Mouse (Mus musculus): ENCODE results near the gene Numa1.

DNA sequence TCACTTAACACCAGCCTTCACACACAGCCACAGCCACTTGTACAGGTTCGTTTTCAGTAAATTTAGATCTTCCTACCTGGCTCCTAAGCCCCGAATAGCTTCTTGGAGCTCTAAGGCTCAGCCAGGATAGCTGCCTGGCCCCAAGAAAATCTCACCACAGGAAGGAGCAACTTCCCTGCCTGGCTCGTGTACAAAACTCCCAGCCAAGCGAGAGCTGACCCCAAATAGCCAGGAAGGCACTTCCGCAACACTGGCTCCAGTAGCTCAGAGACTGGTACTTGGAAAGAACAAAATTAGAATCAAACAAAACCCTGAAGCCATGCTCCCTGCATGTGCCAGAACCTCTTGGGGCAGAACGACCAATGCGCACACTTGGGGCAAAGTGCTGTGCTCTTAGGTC, 84.1 kb downstream of the Numa1 start:
- TF ChIP-seq HCFC1 (IDR thresholded peaks at IDR 0.05; ENCODE audit: borderline replicate concordance, insufficient read depth, low read length), result no peak
- no peak for TF ChIP-seq CHD2 (IDR thresholded peaks at IDR 0.05; ENCODE audit: low read depth, low read length)
- no peak for TF ChIP-seq MAFK (IDR thresholded peaks at IDR 0.05; ENCODE audit: insufficient read depth, low read depth, low read length)
- no peak for TF ChIP-seq ZC3H11A (IDR thresholded peaks at IDR 0.05; ENCODE audit: borderline replicate concordance, low read depth, low read length)
